Mouse (Mus musculus): ENCODE results near the gene Espn.

Espn gene

GRCm38 (mm10) chr4:152097911-152098799, 54.0 kb downstream of the Espn start:
- DNase-seq (ENCODE audit: low read depth) = no peak

GRCm38 (mm10) chr4:152096927-152097326, 55.2 kb downstream of the Espn start:
- DNase-seq (ENCODE audit: low read depth) = no peak

- peak; percentile 82 for DNase-seq (ENCODE audit: low read depth)
These were observed 55.9 kb downstream of the Espn start for GRCm38 (mm10) chr4:152095937-152096910.

GRCm38 (mm10) chr4:152094233-152094632, 57.9 kb downstream of the Espn start:
- no peak for DNase-seq (ENCODE audit: low read depth)

GRCm38 (mm10) chr4:152092751-152093293, 59.3 kb downstream of the Espn start:
- peak; percentile 82 for DNase-seq (ENCODE audit: low read depth)

- DNase-seq (ENCODE audit: low read depth) = no peak
These were observed 62.0 kb downstream of the Espn start for GRCm38 (mm10) chr4:152090191-152090590.

- no peak for DNase-seq (ENCODE audit: low read depth)
These were observed 63.5 kb downstream of the Espn start for GRCm38 (mm10) chr4:152088556-152089120.

- DNase-seq (ENCODE audit: low read depth) = no peak
These were observed 64.0 kb downstream of the Espn start for GRCm38 (mm10) chr4:152088133-152088532.

GRCm38 (mm10) chr4:152087211-152088081, 64.7 kb downstream of the Espn start:
- no peak for DNase-seq (ENCODE audit: low read depth)

GRCm38 (mm10) chr4:152086505-152087210, 65.5 kb downstream of the Espn start:
- no peak for DNase-seq (ENCODE audit: low read depth)

- no peak for DNase-seq (ENCODE audit: low read depth)
These were observed 67.6 kb downstream of the Espn start for GRCm38 (mm10) chr4:152084616-152085015.

- no peak for DNase-seq (ENCODE audit: low read depth)
These were observed 68.5 kb downstream of the Espn start for GRCm38 (mm10) chr4:152083611-152084220.

GRCm38 (mm10) chr4:152079931-152080330, 72.2 kb downstream of the Espn start:
- DNase-seq (ENCODE audit: low read depth) = no peak

- no peak for DNase-seq (ENCODE audit: low read depth)
These were observed 72.9 kb downstream of the Espn start for GRCm38 (mm10) chr4:152079261-152079660.

- DNase-seq (ENCODE audit: low read depth) = no peak
These were observed 74.1 kb downstream of the Espn start for GRCm38 (mm10) chr4:152078105-152078530.

GRCm38 (mm10) chr4:152077191-152077590, 75.0 kb downstream of the Espn start:
- DNase-seq (ENCODE audit: low read depth) = no peak

GRCm38 (mm10) chr4:152074548-152074947, 77.6 kb downstream of the Espn start:
- no peak for DNase-seq (ENCODE audit: low read depth)

GRCm38 (mm10) chr4:152073715-152074114, 78.5 kb downstream of the Espn start:
- DNase-seq (ENCODE audit: low read depth) = no peak

- no peak for DNase-seq (ENCODE audit: low read depth)
These were observed 79.5 kb downstream of the Espn start for GRCm38 (mm10) chr4:152072655-152073054.

GRCm38 (mm10) chr4:152072121-152072601, 80.0 kb downstream of the Espn start, which contains the start of gene Plekhg5:
Gene Plekhg5 (plus strand): TSS chr4:152072498.
- no peak for DNase-seq (ENCODE audit: low read depth)
